Mouse (Mus musculus) megakaryocyte, embryonic 14.5 days (primary cell): Measurements from ENCODE around the gene Cdiptos.

Experiments used
- FLI1 ChIP-seq: IDR thresholded peaks from 2 replicates; pipeline ENCODE4 v1.6.1; 2012; ENCODE audit warnings: low read length, inconsistent platforms, mixed read lengths
- GATA1 ChIP-seq: IDR thresholded peaks from 3 replicates; pipeline ENCODE4 v1.6.1; 2012; ENCODE audit warnings: mixed read lengths, low read length, inconsistent platforms, borderline replicate concordance

GRCm38 (mm10) chr7:127008239-127009019, 32.5 kb upstream of the Cdiptos start:
- TF ChIP-seq FLI1 (no peak), GATA1 (no peak)
